Mouse (Mus musculus) cerebral cortex, adult 2 months (tissue): ENCODE measurements around the gene Srms.

ENCODE experiments used
- WGBS: fragments of 180-500 bp; shearing (Covaris S2); methylation state at CpG from one replicate; pipeline ENCODE4 v1.1.7; 2018; 5-methylcytosine and 5-hydroxymethylcytosine counted together

The Srms gene

GRCm38 (mm10) chr2:181219538-181220216, 6.7 kb upstream of the Srms start, which contains the start of gene Fndc11:
Gene Fndc11 (plus strand): TSS chr2:181220013.
- WGBS, result 6% methylated on average over 25 of the region's 25 CpGs

- 81% methylated on average over 5 of the region's 5 CpGs for WGBS
Observed at GRCm38 (mm10) chr2:181218881-181219485, 6.0 kb upstream of the Srms start.

DNA sequence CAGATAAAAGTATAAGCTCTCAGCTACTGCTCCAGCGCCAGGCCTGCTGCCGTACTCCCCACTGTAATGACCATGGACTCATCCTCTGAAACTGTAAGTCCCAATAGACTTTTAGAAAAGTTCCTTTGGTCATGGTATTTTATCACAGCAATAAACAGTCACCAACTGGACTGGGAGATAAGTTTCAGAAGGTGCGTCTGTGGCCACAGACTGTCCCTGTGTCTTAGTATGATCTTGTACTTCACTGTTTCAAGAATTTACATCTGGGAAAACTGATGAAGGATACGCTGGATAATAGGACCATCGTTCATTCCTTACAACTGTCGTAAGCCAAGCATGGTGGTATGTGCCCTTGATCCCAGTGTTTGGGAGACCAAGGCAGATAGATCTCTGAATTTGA, 3.1 kb upstream of the Srms start:
- 96% methylated on average over 6 of the region's 6 CpGs for WGBS

DNA sequence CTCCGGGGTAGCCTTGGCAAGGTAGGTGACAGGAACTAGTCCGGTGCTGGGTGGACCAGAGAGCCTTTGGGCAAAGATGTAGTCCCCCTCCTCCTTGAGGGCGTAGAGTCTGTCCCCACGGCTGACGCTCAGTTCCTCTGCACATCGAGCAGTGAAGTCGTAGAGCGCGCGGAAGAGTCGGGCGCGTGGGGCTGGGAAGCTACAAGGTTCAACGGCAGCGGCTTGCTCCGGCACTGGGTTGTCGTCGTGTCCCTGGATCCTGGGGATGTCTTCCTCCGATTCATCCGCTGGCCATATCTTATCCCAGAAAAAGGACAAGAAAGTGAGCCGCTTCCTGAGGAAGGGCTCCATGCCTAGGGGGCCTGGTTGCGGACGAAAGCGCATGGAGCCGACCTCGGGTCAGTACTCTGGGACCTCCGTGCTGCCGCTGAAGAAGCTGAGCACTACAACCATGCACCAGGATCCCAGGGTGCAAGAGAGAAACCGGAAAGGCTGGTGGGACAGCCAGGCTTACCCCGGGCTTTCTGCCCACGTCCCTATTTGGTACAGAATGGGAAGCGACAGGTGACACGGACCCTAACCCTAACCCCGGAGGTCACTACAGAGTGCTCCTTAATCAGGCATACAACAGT, 480 bp downstream of the Srms start:
- 3% methylated on average over 34 of the region's 34 CpGs for WGBS

GRCm38 (mm10) chr2:181206118-181206517, 6.9 kb downstream of the Srms start:
- WGBS, result 90% methylated on average over 9 of the region's 9 CpGs

GRCm38 (mm10) chr2:181205678-181206077, 7.3 kb downstream of the Srms start:
- WGBS, result 93% methylated on average over 5 of the region's 5 CpGs

GRCm38 (mm10) chr2:181202886-181203285, 10.1 kb downstream of the Srms start:
- 76% methylated on average over 6 of the region's 6 CpGs for WGBS

- 96% methylated on average over 3 of the region's 3 CpGs for WGBS
Observed at GRCm38 (mm10) chr2:181202422-181202821, 10.6 kb downstream of the Srms start, which contains the start of gene Ptk6. Gene Ptk6 (minus strand): TSS chr2:181202789.

- WGBS, result 71% methylated on average over 3 of the region's 3 CpGs
Observed at GRCm38 (mm10) chr2:181201606-181202005, 11.4 kb downstream of the Srms start.

GRCm38 (mm10) chr2:181196628-181197300, 16.2 kb downstream of the Srms start:
- 91% methylated on average over 4 of the region's 4 CpGs for WGBS

DNA sequence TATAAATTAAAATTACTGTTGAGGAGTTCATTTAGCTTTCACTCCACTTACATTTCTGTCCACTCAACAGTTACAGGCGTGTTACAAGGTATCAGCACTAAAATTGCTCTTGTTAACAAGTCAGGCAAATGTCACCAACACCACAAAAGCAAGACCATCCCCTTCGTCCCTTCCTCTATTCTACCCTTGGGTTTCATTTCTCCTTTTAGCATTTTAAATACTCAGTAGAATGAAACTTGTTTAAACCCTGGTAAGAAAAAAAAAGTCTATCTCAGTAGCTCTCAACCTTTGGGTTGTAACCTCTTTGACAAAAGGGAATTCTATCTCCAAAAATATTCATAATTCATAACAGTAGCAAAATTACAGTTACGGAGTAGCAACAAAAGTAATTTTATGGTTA, 19.9 kb downstream of the Srms start:
- WGBS, result 82% methylated on average over 3 of the region's 3 CpGs

DNA sequence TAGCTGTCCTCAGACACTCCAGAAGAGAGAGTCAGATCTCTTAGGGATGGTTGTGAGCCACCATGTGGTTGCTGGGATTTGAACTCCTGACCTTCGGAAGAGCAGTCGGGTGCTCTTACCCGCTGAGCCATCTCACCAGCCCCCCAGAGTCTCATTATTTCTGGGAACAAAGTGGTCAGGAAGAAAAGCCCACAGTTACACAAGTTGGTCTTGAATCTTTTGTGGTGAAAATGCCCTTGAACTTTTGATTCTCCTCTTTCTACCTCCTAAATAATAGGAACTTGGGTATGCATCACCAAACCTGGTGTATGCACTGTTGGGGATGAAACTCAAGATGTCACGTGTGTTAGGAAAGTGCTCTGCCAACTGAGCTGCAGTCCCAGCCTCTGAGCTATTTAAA, 21.0 kb downstream of the Srms start:
- WGBS, result 56% methylated on average over 4 of the region's 4 CpGs

GRCm38 (mm10) chr2:181191385-181191784, 21.6 kb downstream of the Srms start:
- WGBS, result 73% methylated on average over 4 of the region's 4 CpGs

DNA sequence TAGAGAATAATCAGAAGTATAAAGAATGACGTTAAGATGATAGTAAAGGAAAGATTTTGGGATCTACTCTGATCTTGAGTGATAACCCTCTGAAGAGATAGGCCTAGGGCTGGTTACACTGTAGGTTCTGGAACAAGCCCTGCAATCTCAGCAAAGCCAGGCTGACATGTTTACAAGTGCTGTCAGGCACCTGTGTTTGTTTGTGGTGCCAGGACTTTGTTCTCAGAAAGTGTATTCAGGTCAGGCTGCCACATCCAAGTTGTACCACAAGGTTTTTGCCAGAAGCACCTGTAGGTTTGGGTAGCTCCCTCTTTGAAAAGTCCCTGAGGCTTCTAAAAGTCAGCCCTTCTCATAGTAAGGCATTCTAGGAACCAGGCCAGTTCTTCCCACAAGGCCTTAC, 23.7 kb downstream of the Srms start:
- 48% methylated on average over 1 of the region's 1 CpGs for WGBS

DNA sequence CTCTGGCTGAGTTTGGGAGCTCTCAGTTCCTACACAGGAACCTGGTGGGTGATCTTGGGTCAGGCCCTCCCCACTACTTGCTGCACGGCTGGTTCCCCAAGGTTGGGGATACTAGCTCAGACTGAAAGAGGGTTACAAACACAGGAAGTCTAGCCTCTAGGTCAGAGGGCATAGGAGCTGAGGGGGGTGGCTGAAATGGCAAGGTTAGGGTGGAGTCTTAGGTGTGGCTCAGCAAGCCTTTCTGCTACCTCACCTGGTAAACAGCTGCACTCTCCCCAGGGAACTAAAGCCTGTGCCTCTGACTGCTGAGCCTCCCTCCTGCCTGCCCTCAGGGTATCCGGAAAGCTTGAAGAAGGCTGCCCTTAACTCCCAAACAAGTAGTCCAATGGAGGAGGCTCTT, 24.3 kb downstream of the Srms start:
- WGBS, result 66% methylated on average over 2 of the region's 2 CpGs

- WGBS, result under 1% methylated on average over 64 of the region's 64 CpGs
Observed at GRCm38 (mm10) chr2:181187121-181188000, 25.6 kb downstream of the Srms start, which contains the start of gene Ppdpf. Gene Ppdpf (plus strand): TSS chr2:181187247.

DNA sequence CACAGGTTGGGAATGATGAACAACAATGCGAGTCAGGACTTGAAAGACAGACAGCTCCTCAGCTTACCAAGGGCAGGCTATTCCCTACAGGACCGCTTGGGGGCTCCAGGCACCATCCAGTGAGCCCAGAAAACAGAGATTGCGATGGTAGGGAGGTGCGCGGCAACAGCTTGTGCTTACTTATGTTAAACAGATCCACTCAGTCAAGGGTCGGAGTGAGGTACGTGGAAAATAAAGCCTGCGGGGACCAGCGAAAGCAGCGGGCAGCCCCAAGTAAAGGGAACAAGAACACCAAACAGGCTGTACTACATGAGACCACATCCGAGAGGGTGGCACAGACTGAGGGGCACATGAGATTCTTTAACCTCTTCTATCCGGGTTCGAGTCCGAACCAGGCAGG, 26.4 kb downstream of the Srms start:
- under 1% methylated on average over 14 of the region's 14 CpGs for WGBS

DNA sequence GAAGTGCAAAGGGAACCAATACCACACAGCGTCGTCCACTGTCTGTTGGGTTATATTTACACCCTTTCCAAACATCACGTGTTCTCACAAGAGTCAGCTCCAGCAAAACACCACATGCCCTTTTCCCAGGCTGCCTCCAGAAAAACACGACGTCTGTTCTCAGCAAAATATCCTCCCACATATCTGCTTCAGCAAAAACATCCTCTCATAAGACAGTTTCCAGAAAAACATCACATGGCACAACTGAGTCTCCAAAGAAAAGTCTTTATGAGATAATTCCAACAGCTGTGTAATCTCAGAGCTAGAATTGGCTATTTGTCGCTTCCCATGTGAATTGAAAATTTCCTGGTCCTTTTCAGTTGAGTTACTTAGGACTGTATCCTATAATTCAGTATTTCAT, 32.1 kb downstream of the Srms start:
- 29% methylated on average over 6 of the region's 6 CpGs for WGBS

- 89% methylated on average over 5 of the region's 5 CpGs for WGBS
Observed at GRCm38 (mm10) chr2:181178471-181178870, 34.5 kb downstream of the Srms start.

- 80% methylated on average over 3 of the region's 3 CpGs for WGBS
Observed at GRCm38 (mm10) chr2:181178015-181178414, 35.0 kb downstream of the Srms start.

GRCm38 (mm10) chr2:181174646-181175045, 38.3 kb downstream of the Srms start:
- 46% methylated on average over 3 of the region's 3 CpGs for WGBS
